8 mouse cellular contexts compared by ENCODE assay signal in genomic region chr3:121532176-121532575, GRCm38 (mm10). TPM values are rescaled to one million over a fixed set of nuclear protein-coding genes. Genes with fewer than 3 reads are reported as not detected.
DNase-seq lines count a peak whose midpoint lies in the region; ATAC-seq and TF ChIP-seq lines count a peak whose summit lies in the region.

Gene Slc44a3, minus strand, starts transcription at chr3:121532404.

- H3K27me3 ChIP-seq in E14TG2a.4 (ENCODE audit: insufficient read depth, low read length) = peaks cover 32% of the 10 kb centered on the region
- H3K27me3 ChIP-seq in forebrain, embryonic 15.5 days = peaks cover 13% of the 10 kb centered on the region
- H3K27me3 ChIP-seq in kidney, postnatal 0 days (ENCODE audit: insufficient read depth, low read length) = no peaks in the 10 kb centered on the region
- H3K27me3 ChIP-seq in splenic B cell, adult 2 months (ENCODE audit: control insufficient read depth, insufficient read depth, low read length, poor library complexity, severe bottlenecking) = no peaks in the 10 kb centered on the region; the same call in 1 of the 2 replicates

- H3K4me2 ChIP-seq in forebrain, embryonic 15.5 days (replicated peaks) = peak within 1 kb of the TSS; percentile 45
- H3K4me2 ChIP-seq in kidney, postnatal 0 days (ENCODE audit: low read length) = peak within 1 kb of the TSS; percentile 59

- H3K36me3 ChIP-seq in E14TG2a.4 (ENCODE audit: insufficient read depth, low read length) = no peaks in the 10 kb centered on the region
- H3K36me3 ChIP-seq in forebrain, embryonic 15.5 days = no peaks in the 10 kb centered on the region
- no peaks in the 10 kb centered on the region for H3K36me3 ChIP-seq in kidney, postnatal 0 days (ENCODE audit: insufficient read depth, low read length)
- H3K36me3 ChIP-seq in splenic B cell, adult 2 months (ENCODE audit: control insufficient read depth, insufficient read depth, low read length, poor library complexity, severe bottlenecking) = no peaks in the 10 kb centered on the region

- H3K9me3 ChIP-seq in E14TG2a.4 (ENCODE audit: low read length) = no peaks in the 10 kb centered on the region
- no peaks in the 10 kb centered on the region for H3K9me3 ChIP-seq in forebrain, embryonic 15.5 days
- no peaks in the 10 kb centered on the region for H3K9me3 ChIP-seq in kidney, postnatal 0 days (replicated peaks; ENCODE audit: low read length)

- WGBS in forebrain, embryonic 15.5 days = 4% methylated on average over 24 of the region's 24 CpGs
- WGBS in kidney, postnatal 0 days = 3% methylated on average over 24 of the region's 24 CpGs

- peak; percentile 53 for ATAC-seq in forebrain, embryonic 15.5 days (replicated peaks)
- peak; percentile 86 for ATAC-seq in kidney, postnatal 0 days (replicated peaks; ENCODE audit: low FRiP score, low read depth)

- 0 out of 2 replicates have a peak within 1 kb of the TSS, but pooled peaks have one; percentile 4 for H3K9ac ChIP-seq in forebrain, embryonic 15.5 days (replicated peaks)
- peak within 1 kb of the TSS; percentile 50 for H3K9ac ChIP-seq in kidney, postnatal 0 days (ENCODE audit: low read depth, low read length)

- H3K27ac ChIP-seq in forebrain, embryonic 15.5 days (replicated peaks) = no peak within 1 kb of the TSS
- peak within 1 kb of the TSS; percentile 71 for H3K27ac ChIP-seq in kidney, postnatal 0 days

- peak within 1 kb of the TSS; percentile 72 for H3K4me3 ChIP-seq in E14TG2a.4 (replicated peaks; ENCODE audit: low read length)
- peak within 1 kb of the TSS; percentile 28 for H3K4me3 ChIP-seq in forebrain, embryonic 15.5 days
- peak within 1 kb of the TSS; percentile 26 for H3K4me3 ChIP-seq in kidney, postnatal 0 days (replicated peaks; ENCODE audit: low read depth, low read length)

- H3K4me1 ChIP-seq in E14TG2a.4 (replicated peaks; ENCODE audit: low read depth, low read length) = peaks cover 37% of the 10 kb centered on the region
- H3K4me1 ChIP-seq in forebrain, embryonic 15.5 days = peaks cover 7% of the 10 kb centered on the region
- H3K4me1 ChIP-seq in kidney, postnatal 0 days (replicated peaks; ENCODE audit: insufficient read depth, low read length) = peaks cover 18% of the 10 kb centered on the region; the same call in 1 of the 2 replicates

- TF ChIP-seq CTCF in E14TG2a.4 (conservative IDR thresholded peaks at IDR 0.05; ENCODE audit: low read length) = no peak
- TF ChIP-seq CTCF in kidney, postnatal 0 days (IDR thresholded peaks at IDR 0.05; ENCODE audit: low read depth) = peak; percentile 62

- DNase-seq in ZHBTc4 (ENCODE audit: low read depth, low spot score) = peak; percentile 72
- DNase-seq in kidney, postnatal 0 days (ENCODE audit: low spot score) = peak; percentile 54
- peak; percentile 86 for DNase-seq in lung, postnatal 14 days
- peak; percentile 6 for DNase-seq in splenic B cell, adult 2 months (ENCODE audit: low read depth, low spot score)
- DNase-seq in layer of hippocampus, adult 18-20 months (ENCODE audit: low spot score in 2 of 2) = no peak
- no peak for DNase-seq in left cerebral cortex, adult 11 months (ENCODE audit: low spot score)

RNA-seq across cellular contexts. Expression of gene Slc44a3, which starts in this region (rescaled TPM):
- 0.75 and 1.1 TPM in 2 replicates for polyA plus RNA-seq in forebrain, embryonic 15.5 days (2015; fragmentation: Nextera tagmentation; extraction: Ambion mirVana)
- 16.9 and 18.2 TPM in 2 replicates for polyA plus RNA-seq in kidney, postnatal 0 days (2015; fragmentation: Nextera tagmentation; extraction: Ambion mirVana)
- under 1 TPM in 1 of 2 experiments, not detected in 1; 0.13 TPM for total RNA-seq in layer of hippocampus, adult 18-20 months (2021)

Comparison
In these comparisons a context has a peak if more than half of its experiments do, and no peak if none do; other contexts are left out.
1. DNase-seq: peak in ZHBTc4 (single experiment), kidney, postnatal 0 days (single experiment), lung, postnatal 14 days (single experiment) and splenic B cell, adult 2 months (single experiment); none in layer of hippocampus, adult 18-20 months (0 of 2) and left cerebral cortex, adult 11 months (single experiment).
2. Peak in every context shown above with its lines, with median percentiles within 50 percentile points of each other: H3K4me3 ChIP-seq.